Mouse (Mus musculus): Measurements from ENCODE around the gene Iqcb1. TPM values are rescaled to one million over a fixed set of nuclear protein-coding genes. Genes with fewer than 3 reads are reported as not detected.

The Iqcb1 gene
- polyA plus RNA-seq, 1 experiment from 2014 or later, result 59.1 TPM

DNA sequence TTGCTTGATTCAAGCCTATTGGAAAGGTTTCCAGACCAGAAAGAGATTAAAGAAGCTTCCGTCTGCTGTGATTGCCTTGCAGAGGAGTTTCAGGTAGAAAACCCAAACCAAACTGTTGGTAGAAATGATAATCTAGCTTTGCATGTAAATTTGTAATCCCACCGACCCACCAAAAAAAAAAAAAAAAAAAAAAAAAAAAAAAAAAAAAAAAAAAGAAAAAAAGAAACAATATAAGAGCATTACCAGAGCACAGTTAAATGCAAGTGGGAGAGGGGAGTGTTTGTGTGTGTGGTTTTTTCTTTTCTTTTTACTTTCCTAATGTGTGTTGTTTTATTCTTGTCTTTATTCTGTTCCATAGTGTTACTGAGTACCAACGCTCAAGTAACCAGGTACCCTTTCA lies 23.0 kb downstream of the Iqcb1 start:
- Histone ChIP-seq H3K4me2 (ENCODE audit: low read length) (no peak overlapping the region), H3K36me3 (ENCODE audit: control insufficient read depth, insufficient read depth, low read length) (peaks cover 8% of the 10 kb centered on the region), H3K4me1 (ENCODE audit: control insufficient read depth, insufficient read depth, low read depth, low read length) (no peaks in the 10 kb centered on the region), H3K4me3 (ENCODE audit: low read length) (no peak overlapping the region), H3K9ac (ENCODE audit: low read depth, low read length) (no peak overlapping the region), H3K9me3 (ENCODE audit: control insufficient read depth, low read length) (no peaks in the 10 kb centered on the region), H3K27ac (ENCODE audit: low read depth, low read length) (no peak overlapping the region), H3K27me3 (replicated peaks; ENCODE audit: control insufficient read depth, insufficient read depth, low read length) (no peaks in the 10 kb centered on the region)
- WGBS, result 95% methylated on average over 3 of the region's 3 CpGs
- ATAC-seq, result no peak

DNA sequence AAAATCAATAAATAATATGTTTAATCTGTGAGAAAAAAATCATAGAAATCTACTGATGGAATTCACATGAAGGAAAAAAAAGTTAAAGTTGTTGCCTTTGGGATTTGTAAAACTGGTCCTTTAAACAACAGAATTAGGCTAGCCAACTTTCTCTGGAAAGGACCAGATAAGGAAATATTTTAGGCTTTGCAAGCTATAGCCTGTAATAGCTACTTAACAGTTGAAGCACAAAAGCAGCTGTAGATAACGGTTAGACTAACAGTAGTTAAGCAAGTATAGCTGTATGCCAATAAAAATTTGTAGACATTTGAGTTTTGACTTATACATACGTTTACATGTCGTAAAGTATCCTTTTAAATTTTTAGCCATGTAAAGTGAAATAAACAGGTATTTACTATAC lies 35.4 kb downstream of the Iqcb1 start:
- H3K36me3 ChIP-seq (ENCODE audit: control insufficient read depth, insufficient read depth, low read length), result peaks cover 4% of the 10 kb centered on the region
- no peak overlapping the region for H3K4me2 ChIP-seq (ENCODE audit: low read length)
- no peaks in the 10 kb centered on the region for H3K9me3 ChIP-seq (ENCODE audit: control insufficient read depth, low read length)
- H3K4me1 ChIP-seq (ENCODE audit: control insufficient read depth, insufficient read depth, low read depth, low read length), result no peaks in the 10 kb centered on the region
- H3K4me3 ChIP-seq (ENCODE audit: low read length), result no peak overlapping the region
- WGBS, result 98% methylated on average over 3 of the region's 3 CpGs
- no peaks in the 10 kb centered on the region for H3K27me3 ChIP-seq (replicated peaks; ENCODE audit: control insufficient read depth, insufficient read depth, low read length)
- H3K27ac ChIP-seq (ENCODE audit: low read depth, low read length), result no peak overlapping the region
- no peak for ATAC-seq
- H3K9ac ChIP-seq (ENCODE audit: low read depth, low read length), result no peak overlapping the region

DNA sequence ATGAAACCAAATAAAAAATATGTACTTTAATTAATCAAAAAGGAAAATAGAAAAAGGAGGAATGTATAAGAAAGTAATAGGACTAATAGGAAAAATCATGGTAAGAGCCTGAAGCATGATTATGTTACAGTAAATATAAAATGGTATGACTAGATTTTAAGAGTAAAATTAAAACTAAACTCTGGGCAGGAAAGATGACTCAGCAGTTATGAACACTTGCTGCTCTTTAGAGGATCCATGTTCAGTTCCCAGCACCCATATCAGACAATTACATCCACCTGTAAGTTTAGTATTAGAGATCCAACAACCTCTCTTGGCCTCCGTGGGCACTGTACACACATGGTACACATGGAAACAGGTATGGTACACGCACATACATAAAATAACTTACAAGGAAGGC lies 41.3 kb downstream of the Iqcb1 start:
- no peak overlapping the region for H3K27ac ChIP-seq (ENCODE audit: low read depth, low read length)
- H3K9ac ChIP-seq (ENCODE audit: low read depth, low read length), result no peak overlapping the region
- no peak for ATAC-seq
- WGBS, result 97% methylated on average over 2 of the region's 2 CpGs
- peaks cover 7% of the 10 kb centered on the region for H3K4me1 ChIP-seq (ENCODE audit: control insufficient read depth, insufficient read depth, low read depth, low read length)
- no peak overlapping the region for H3K4me3 ChIP-seq (ENCODE audit: low read length)
- H3K4me2 ChIP-seq (ENCODE audit: low read length), result no peak overlapping the region
- peaks cover 17% of the 10 kb centered on the region for H3K36me3 ChIP-seq (ENCODE audit: control insufficient read depth, insufficient read depth, low read length)
- H3K9me3 ChIP-seq (ENCODE audit: control insufficient read depth, low read length), result no peaks in the 10 kb centered on the region
- H3K27me3 ChIP-seq (replicated peaks; ENCODE audit: control insufficient read depth, insufficient read depth, low read length), result no peaks in the 10 kb centered on the region

GRCm38 (mm10) chr16:36874583-36875275 lies 46.5 kb downstream of the Iqcb1 start, which contains the start of the genes Eaf2 and Golgb1:
Gene Eaf2, minus strand, starts transcription at chr16:36875003.
Gene Golgb1, plus strand, starts transcription at chr16:36875140.
- Histone ChIP-seq H3K27ac (ENCODE audit: low read depth, low read length) (peak within 1 kb of the TSS; percentile 82), H3K4me3 (ENCODE audit: low read length) (peak within 1 kb of the TSS; percentile 93), H3K27me3 (replicated peaks; ENCODE audit: control insufficient read depth, insufficient read depth, low read length) (no peaks in the 10 kb centered on the region), H3K9ac (ENCODE audit: low read depth, low read length) (peak within 1 kb of the TSS; percentile 86), H3K36me3 (ENCODE audit: control insufficient read depth, insufficient read depth, low read length) (peaks cover 10% of the 10 kb centered on the region), H3K9me3 (ENCODE audit: control insufficient read depth, low read length) (no peaks in the 10 kb centered on the region), H3K4me1 (ENCODE audit: control insufficient read depth, insufficient read depth, low read depth, low read length) (peaks cover 17% of the 10 kb centered on the region), H3K4me2 (ENCODE audit: low read length) (peak within 1 kb of the TSS; percentile 87)
- under 1% methylated on average over 43 of the region's 43 CpGs for WGBS
- peak; percentile 100 for ATAC-seq

DNA sequence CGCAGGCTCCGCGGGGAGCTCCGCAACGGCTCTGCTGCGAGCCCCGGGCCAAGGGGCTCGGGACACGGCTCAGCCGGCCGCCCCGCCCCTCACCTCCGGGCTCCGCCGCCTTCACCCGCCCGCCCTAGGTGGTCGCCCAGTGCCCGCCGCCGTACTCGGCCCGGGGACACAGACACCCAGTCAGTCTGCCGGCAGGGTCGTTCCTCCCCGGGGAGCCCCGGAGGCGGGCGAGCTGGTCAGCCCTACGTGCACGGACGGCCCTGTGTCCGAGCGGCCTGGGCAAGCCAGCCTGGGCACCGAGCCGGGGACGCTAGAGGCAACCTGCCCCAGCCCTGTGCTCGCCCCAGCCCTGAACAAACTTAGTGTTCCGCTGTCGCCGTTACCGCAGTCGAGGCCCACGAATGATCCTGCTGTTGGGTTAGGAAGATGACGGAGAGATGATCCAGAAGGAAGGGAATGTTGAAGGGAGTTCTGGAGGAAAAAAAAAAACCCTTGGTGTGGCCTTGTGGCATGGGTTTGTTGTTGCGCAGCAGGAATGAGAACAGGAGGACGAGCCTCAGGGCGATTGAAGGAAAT lies 47.2 kb downstream of the Iqcb1 start:
- Histone ChIP-seq H3K36me3 (ENCODE audit: control insufficient read depth, insufficient read depth, low read length) (peaks cover 10% of the 10 kb centered on the region), H3K4me2 (ENCODE audit: low read length) (peak overlapping the region; percentile 87), H3K4me1 (ENCODE audit: control insufficient read depth, insufficient read depth, low read depth, low read length) (peaks cover 19% of the 10 kb centered on the region), H3K9me3 (ENCODE audit: control insufficient read depth, low read length) (no peaks in the 10 kb centered on the region), H3K27me3 (replicated peaks; ENCODE audit: control insufficient read depth, insufficient read depth, low read length) (no peaks in the 10 kb centered on the region), H3K4me3 (ENCODE audit: low read length) (peak overlapping the region; percentile 93), H3K27ac (ENCODE audit: low read depth, low read length) (peak overlapping the region; percentile 82), H3K9ac (ENCODE audit: low read depth, low read length) (peak overlapping the region; percentile 86)
- no peak for ATAC-seq
- WGBS, result under 1% methylated on average over 30 of the region's 48 CpGs

DNA sequence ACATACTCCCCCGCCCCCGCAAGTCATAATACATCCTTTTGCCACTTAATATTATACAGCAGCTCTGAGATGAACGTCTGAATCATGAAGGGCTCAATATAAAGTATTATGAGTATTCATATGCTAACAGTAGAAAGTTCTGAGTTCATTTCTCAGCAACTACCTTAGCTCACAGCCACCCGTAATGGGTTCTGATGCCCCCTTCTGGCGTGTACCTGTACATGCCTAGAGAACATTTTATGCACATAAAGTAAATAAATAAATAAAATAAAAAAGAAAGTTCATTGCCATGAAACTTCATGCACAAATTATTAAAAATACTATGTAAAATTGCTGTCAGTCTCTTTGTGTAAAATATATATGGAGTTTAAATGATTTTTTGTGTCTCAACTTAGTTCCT lies 49.1 kb downstream of the Iqcb1 start:
- H3K9ac ChIP-seq (ENCODE audit: low read depth, low read length), result no peak overlapping the region
- no peak overlapping the region for H3K4me2 ChIP-seq (ENCODE audit: low read length)
- H3K27me3 ChIP-seq (replicated peaks; ENCODE audit: control insufficient read depth, insufficient read depth, low read length), result no peaks in the 10 kb centered on the region
- H3K27ac ChIP-seq (ENCODE audit: low read depth, low read length), result no peak overlapping the region
- WGBS, result 79% methylated on average over 5 of the region's 5 CpGs
- H3K36me3 ChIP-seq (ENCODE audit: control insufficient read depth, insufficient read depth, low read length), result peaks cover 1% of the 10 kb centered on the region; the same call in 1 of the 2 replicates
- no peak overlapping the region for H3K4me3 ChIP-seq (ENCODE audit: low read length)
- ATAC-seq, result no peak
- H3K9me3 ChIP-seq (ENCODE audit: control insufficient read depth, low read length), result no peaks in the 10 kb centered on the region
- peaks cover 19% of the 10 kb centered on the region for H3K4me1 ChIP-seq (ENCODE audit: control insufficient read depth, insufficient read depth, low read depth, low read length)

- 30% methylated on average over 5 of the region's 5 CpGs for WGBS
- peaks cover 7% of the 10 kb centered on the region; the same call in 1 of the 2 replicates for H3K36me3 ChIP-seq (ENCODE audit: control insufficient read depth, insufficient read depth, low read length)
- H3K4me1 ChIP-seq (ENCODE audit: control insufficient read depth, insufficient read depth, low read depth, low read length), result peaks cover 5% of the 10 kb centered on the region
- no peaks in the 10 kb centered on the region for H3K27me3 ChIP-seq (replicated peaks; ENCODE audit: control insufficient read depth, insufficient read depth, low read length)
- H3K27ac ChIP-seq (ENCODE audit: low read depth, low read length), result no peak overlapping the region
- H3K4me2 ChIP-seq (ENCODE audit: low read length), result no peak overlapping the region
- H3K9ac ChIP-seq (ENCODE audit: low read depth, low read length), result no peak overlapping the region
- no peak overlapping the region for H3K4me3 ChIP-seq (ENCODE audit: low read length)
- H3K9me3 ChIP-seq (ENCODE audit: control insufficient read depth, low read length), result no peaks in the 10 kb centered on the region
- ATAC-seq, result 0 out of 2 replicates have a peak, but pooled peaks have one; percentile 34
These were observed 54.7 kb downstream of the Iqcb1 start for GRCm38 (mm10) chr16:36882737-36883343.

- H3K27me3 ChIP-seq (replicated peaks; ENCODE audit: control insufficient read depth, insufficient read depth, low read length), result no peaks in the 10 kb centered on the region
- no peak overlapping the region for H3K9ac ChIP-seq (ENCODE audit: low read depth, low read length)
- H3K27ac ChIP-seq (ENCODE audit: low read depth, low read length), result no peak overlapping the region
- no peaks in the 10 kb centered on the region for H3K9me3 ChIP-seq (ENCODE audit: control insufficient read depth, low read length)
- peaks cover under 1% of the 10 kb centered on the region; the same call in 1 of the 2 replicates for H3K4me1 ChIP-seq (ENCODE audit: control insufficient read depth, insufficient read depth, low read depth, low read length)
- ATAC-seq, result no peak
- no peak overlapping the region for H3K4me3 ChIP-seq (ENCODE audit: low read length)
- peaks cover 13% of the 10 kb centered on the region for H3K36me3 ChIP-seq (ENCODE audit: control insufficient read depth, insufficient read depth, low read length)
- 93% methylated on average over 4 of the region's 4 CpGs for WGBS
- no peak overlapping the region for H3K4me2 ChIP-seq (ENCODE audit: low read length)
These were observed 56.7 kb downstream of the Iqcb1 start for GRCm38 (mm10) chr16:36884881-36885280.

GRCm38 (mm10) chr16:36885912-36886311 lies 57.7 kb downstream of the Iqcb1 start:
- no peak overlapping the region for H3K9ac ChIP-seq (ENCODE audit: low read depth, low read length)
- no peaks in the 10 kb centered on the region for H3K4me1 ChIP-seq (ENCODE audit: control insufficient read depth, insufficient read depth, low read depth, low read length)
- H3K9me3 ChIP-seq (ENCODE audit: control insufficient read depth, low read length), result no peaks in the 10 kb centered on the region
- WGBS, result 95% methylated on average over 11 of the region's 11 CpGs
- no peak overlapping the region for H3K4me2 ChIP-seq (ENCODE audit: low read length)
- peaks cover 19% of the 10 kb centered on the region for H3K36me3 ChIP-seq (ENCODE audit: control insufficient read depth, insufficient read depth, low read length)
- no peak for ATAC-seq
- no peaks in the 10 kb centered on the region for H3K27me3 ChIP-seq (replicated peaks; ENCODE audit: control insufficient read depth, insufficient read depth, low read length)
- no peak overlapping the region for H3K4me3 ChIP-seq (ENCODE audit: low read length)
- no peak overlapping the region for H3K27ac ChIP-seq (ENCODE audit: low read depth, low read length)

Data from hindbrain, embryonic 16.5 days (tissue).